Mouse (Mus musculus) lung, adult 2 months (tissue): ENCODE results near the gene Ptpn1.

Experiments
- CTCF ChIP-seq: fragments of 200-500 bp; IDR thresholded peaks from 2 replicates; pipeline ENCODE4 v1.5.1; 2011; ENCODE audit warnings: mild to moderate bottlenecking, low read length, control low read depth; ENCODE audit not compliant: insufficient read depth
- POLR2A ChIP-seq: fragments of 200-500 bp; IDR thresholded peaks from 2 replicates; pipeline ENCODE4 v1.6.1; 2011; ENCODE audit warnings: low read depth, mild to moderate bottlenecking, control low read depth, low read length, borderline replicate concordance; ENCODE audit errors: extremely low read depth

GRCm38 (mm10) chr2:167941320-167941719 lies 9.5 kb downstream of the Ptpn1 start:
- TF ChIP-seq POLR2A (no peak), CTCF (no peak)
